Mouse (Mus musculus): ENCODE results near the gene Ccdc190. TPM values are rescaled to one million over a fixed set of nuclear protein-coding genes. Genes with fewer than 3 reads are reported as not detected.

Gene Ccdc190
- polyA plus RNA-seq, 1 experiment from 2014 or later: not detected

- 65% methylated on average over 6 of the region's 6 CpGs for WGBS
- no peak overlapping the region for H3K4me3 ChIP-seq (ENCODE audit: low read depth, low read length)
- no peaks in the 10 kb centered on the region for H3K27me3 ChIP-seq (replicated peaks; ENCODE audit: insufficient read depth, low read length)
- H3K4me1 ChIP-seq (ENCODE audit: insufficient read depth, low read depth, low read length): no peaks in the 10 kb centered on the region
- no peaks in the 10 kb centered on the region for H3K36me3 ChIP-seq (ENCODE audit: insufficient read depth, low read length)
- H3K4me2 ChIP-seq (replicated peaks; ENCODE audit: low read depth, low read length): no peak overlapping the region
- no peak for TF ChIP-seq EP300 (IDR thresholded peaks at IDR 0.05)
- DNase-seq (ENCODE audit: low spot score): no peak
- H3K9me3 ChIP-seq (ENCODE audit: low read length): no peaks in the 10 kb centered on the region
- H3K9ac ChIP-seq (replicated peaks; ENCODE audit: low read depth): no peak overlapping the region
- H3K27ac ChIP-seq (ENCODE audit: low read length): no peak overlapping the region
- no peak for ATAC-seq
These were observed 16.9 kb upstream of the Ccdc190 start for GRCm38 (mm10) chr1:169911526-169911925.

DNA sequence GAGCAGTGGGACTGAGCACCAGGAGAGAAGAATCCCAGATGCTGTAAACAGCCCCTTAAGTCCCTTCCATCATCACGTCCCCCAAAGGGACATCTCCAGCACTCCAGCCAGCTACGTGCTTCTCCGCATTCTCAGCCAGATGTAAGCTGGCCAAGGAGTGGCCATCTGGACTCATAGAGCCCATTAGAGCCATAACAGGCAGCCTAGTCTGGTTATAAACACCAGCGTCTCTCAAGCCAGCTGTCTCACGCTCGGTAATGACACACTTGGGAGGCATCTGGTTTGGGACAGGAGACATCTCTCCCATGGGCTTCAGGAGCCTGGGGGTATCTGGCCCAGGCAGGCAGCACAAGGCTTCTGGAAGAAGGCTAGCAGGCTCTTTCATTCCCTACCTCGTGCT is 11.8 kb upstream of the Ccdc190 start:
- WGBS: 33% methylated on average over 7 of the region's 7 CpGs
- DNase-seq (ENCODE audit: low spot score): peak; percentile 30
- TF ChIP-seq EP300 (IDR thresholded peaks at IDR 0.05): no peak
- no peak for TF ChIP-seq CTCF (IDR thresholded peaks at IDR 0.05)
- no peak overlapping the region for H3K9ac ChIP-seq (replicated peaks; ENCODE audit: low read depth)
- H3K36me3 ChIP-seq (ENCODE audit: insufficient read depth, low read length): no peaks in the 10 kb centered on the region
- H3K27ac ChIP-seq (ENCODE audit: low read length): no peak overlapping the region
- no peaks in the 10 kb centered on the region for H3K27me3 ChIP-seq (replicated peaks; ENCODE audit: insufficient read depth, low read length)
- ATAC-seq: peak; percentile 46
- H3K4me2 ChIP-seq (replicated peaks; ENCODE audit: low read depth, low read length): no peak overlapping the region
- H3K9me3 ChIP-seq (ENCODE audit: low read length): no peaks in the 10 kb centered on the region
- no peak overlapping the region for H3K4me3 ChIP-seq (ENCODE audit: low read depth, low read length)
- no peaks in the 10 kb centered on the region; the same call in 1 of the 2 replicates for H3K4me1 ChIP-seq (ENCODE audit: insufficient read depth, low read depth, low read length)

DNA sequence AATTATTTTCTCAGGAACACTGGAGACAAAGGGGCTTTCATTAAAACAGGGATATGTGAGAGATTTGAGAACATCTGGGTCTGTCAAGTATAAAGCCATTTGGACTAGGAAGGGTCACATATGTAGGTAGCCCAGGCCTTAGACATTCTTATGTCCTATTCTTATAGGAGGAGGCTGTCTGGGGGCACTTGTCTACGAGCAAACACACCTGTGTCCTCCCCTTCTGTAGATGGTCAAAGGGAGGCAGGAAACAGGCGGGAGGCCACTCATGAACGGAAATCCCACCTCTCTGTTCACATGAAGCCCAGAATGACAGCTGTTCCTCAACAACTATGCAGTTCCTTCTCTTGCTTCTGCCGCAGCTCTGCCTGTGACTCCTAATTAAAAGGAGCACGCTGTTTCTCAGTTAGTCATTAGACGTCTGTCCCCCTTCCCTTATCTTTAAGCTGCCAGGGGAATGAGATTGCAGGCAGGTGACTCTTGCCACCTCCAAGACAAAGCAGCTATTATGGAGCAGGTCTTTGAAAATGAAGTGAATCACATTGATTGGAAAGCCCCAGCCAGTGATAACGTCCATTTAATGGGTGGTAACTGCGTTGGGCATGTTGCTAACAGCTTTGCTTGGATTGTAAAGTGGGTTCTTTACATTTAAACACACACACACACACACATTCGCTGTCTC is 11.2 kb upstream of the Ccdc190 start:
- no peak overlapping the region for H3K9ac ChIP-seq (replicated peaks; ENCODE audit: low read depth)
- no peaks in the 10 kb centered on the region for H3K36me3 ChIP-seq (ENCODE audit: insufficient read depth, low read length)
- no peak for DNase-seq (ENCODE audit: low spot score)
- 36% methylated on average over 9 of the region's 9 CpGs for WGBS
- no peak overlapping the region for H3K4me2 ChIP-seq (replicated peaks; ENCODE audit: low read depth, low read length)
- no peak overlapping the region for H3K27ac ChIP-seq (ENCODE audit: low read length)
- H3K9me3 ChIP-seq (ENCODE audit: low read length): no peaks in the 10 kb centered on the region
- TF ChIP-seq EP300 (IDR thresholded peaks at IDR 0.05) (no peak), CTCF (IDR thresholded peaks at IDR 0.05) (no peak)
- H3K4me1 ChIP-seq (ENCODE audit: insufficient read depth, low read depth, low read length): no peaks in the 10 kb centered on the region; the same call in 1 of the 2 replicates
- no peak for ATAC-seq
- no peak overlapping the region for H3K4me3 ChIP-seq (ENCODE audit: low read depth, low read length)
- no peaks in the 10 kb centered on the region for H3K27me3 ChIP-seq (replicated peaks; ENCODE audit: insufficient read depth, low read length)

- no peak overlapping the region for H3K4me3 ChIP-seq (ENCODE audit: low read depth, low read length)
- no peaks in the 10 kb centered on the region for H3K36me3 ChIP-seq (ENCODE audit: insufficient read depth, low read length)
- no peaks in the 10 kb centered on the region for H3K27me3 ChIP-seq (replicated peaks; ENCODE audit: insufficient read depth, low read length)
- no peak overlapping the region for H3K9ac ChIP-seq (replicated peaks; ENCODE audit: low read depth)
- DNase-seq (ENCODE audit: low spot score) (peak; percentile 81), ATAC-seq (peak; percentile 75)
- WGBS: 34% methylated on average over 4 of the region's 4 CpGs
- H3K9me3 ChIP-seq (ENCODE audit: low read length): no peaks in the 10 kb centered on the region
- TF ChIP-seq EP300 (IDR thresholded peaks at IDR 0.05) (no peak), CTCF (IDR thresholded peaks at IDR 0.05) (peak; percentile 96)
- no peak overlapping the region for H3K27ac ChIP-seq (ENCODE audit: low read length)
- H3K4me1 ChIP-seq (ENCODE audit: insufficient read depth, low read depth, low read length): no peaks in the 10 kb centered on the region; the same call in 1 of the 2 replicates
- no peak overlapping the region for H3K4me2 ChIP-seq (replicated peaks; ENCODE audit: low read depth, low read length)
These were observed 10.4 kb upstream of the Ccdc190 start for GRCm38 (mm10) chr1:169917998-169918397.

DNA sequence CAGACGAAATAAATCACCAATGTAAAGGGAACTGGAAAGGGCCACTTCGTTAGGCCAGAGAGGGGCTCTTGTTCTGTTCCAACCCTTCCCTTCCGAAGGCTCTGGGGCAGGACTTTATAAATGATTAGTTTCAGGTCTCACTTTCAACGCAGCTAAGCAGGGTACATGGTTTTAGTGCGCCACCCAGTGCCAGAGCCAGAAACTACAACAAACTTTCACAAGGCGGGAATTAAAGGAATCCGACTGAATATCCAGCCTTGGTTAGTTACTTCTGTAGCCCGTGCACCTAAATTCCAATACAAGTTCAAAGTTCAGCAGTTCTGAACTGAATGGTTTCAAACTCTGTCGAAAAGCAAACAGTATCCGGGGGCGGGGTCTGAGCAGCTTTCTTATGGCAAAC is 9.2 kb upstream of the Ccdc190 start:
- no peaks in the 10 kb centered on the region; the same call in 1 of the 2 replicates for H3K4me1 ChIP-seq (ENCODE audit: insufficient read depth, low read depth, low read length)
- H3K9me3 ChIP-seq (ENCODE audit: low read length): no peaks in the 10 kb centered on the region
- no peaks in the 10 kb centered on the region for H3K36me3 ChIP-seq (ENCODE audit: insufficient read depth, low read length)
- H3K27me3 ChIP-seq (replicated peaks; ENCODE audit: insufficient read depth, low read length): no peaks in the 10 kb centered on the region
- WGBS: 7% methylated on average over 11 of the region's 11 CpGs
- no peak overlapping the region; the same call in 1 of the 2 replicates for H3K4me2 ChIP-seq (replicated peaks; ENCODE audit: low read depth, low read length)
- peak; percentile 90 for TF ChIP-seq CTCF (IDR thresholded peaks at IDR 0.05)
- no peak for TF ChIP-seq EP300 (IDR thresholded peaks at IDR 0.05)
- no peak overlapping the region for H3K9ac ChIP-seq (replicated peaks; ENCODE audit: low read depth)
- no peak overlapping the region for H3K27ac ChIP-seq (ENCODE audit: low read length)
- ATAC-seq: peak; percentile 52; the same call in 1 of the 2 replicates
- peak; percentile 80 for DNase-seq (ENCODE audit: low spot score)
- no peak overlapping the region for H3K4me3 ChIP-seq (ENCODE audit: low read depth, low read length)

- peak overlapping the region; percentile 27; the same call in 1 of the 2 replicates for H3K4me2 ChIP-seq (replicated peaks; ENCODE audit: low read depth, low read length)
- 0 out of 2 replicates have a peak, but pooled peaks have one; percentile 11 for ATAC-seq
- no peaks in the 10 kb centered on the region for H3K27me3 ChIP-seq (replicated peaks; ENCODE audit: insufficient read depth, low read length)
- H3K27ac ChIP-seq (ENCODE audit: low read length): no peak overlapping the region
- no peak overlapping the region for H3K4me3 ChIP-seq (ENCODE audit: low read depth, low read length)
- no peaks in the 10 kb centered on the region; the same call in 1 of the 2 replicates for H3K4me1 ChIP-seq (ENCODE audit: insufficient read depth, low read depth, low read length)
- DNase-seq (ENCODE audit: low spot score): peak; percentile 78
- H3K9ac ChIP-seq (replicated peaks; ENCODE audit: low read depth): no peak overlapping the region
- WGBS: 21% methylated on average over 8 of the region's 8 CpGs
- TF ChIP-seq EP300 (IDR thresholded peaks at IDR 0.05): no peak
- peak; percentile 82 for TF ChIP-seq CTCF (IDR thresholded peaks at IDR 0.05)
- no peaks in the 10 kb centered on the region for H3K36me3 ChIP-seq (ENCODE audit: insufficient read depth, low read length)
- no peaks in the 10 kb centered on the region for H3K9me3 ChIP-seq (ENCODE audit: low read length)
These were observed 6.7 kb upstream of the Ccdc190 start for GRCm38 (mm10) chr1:169921710-169922211.

All from lung, postnatal 0 days (tissue).